Mouse (Mus musculus): Measurements from ENCODE around the gene Pcsk4. TPM values are rescaled to one million over a fixed set of nuclear protein-coding genes. Genes with fewer than 3 reads are reported as not detected.

Gene Pcsk4
- total and polyA plus RNA-seq, 3 experiments: 1.4 to 4.9 (median 1.8) TPM

- no peak for TF ChIP-seq CTCF (IDR thresholded peaks at IDR 0.05)
- no peak for TF ChIP-seq EP300 (IDR thresholded peaks at IDR 0.05; ENCODE audit: insufficient read depth, low read depth, low read length)
- TF ChIP-seq POLR2A (IDR thresholded peaks at IDR 0.05; ENCODE audit: insufficient read depth, low read depth, low read length): no peak
- no peak overlapping the region for H3K9ac ChIP-seq (ENCODE audit: low read depth, low read length)
- H3K79me2 ChIP-seq (replicated peaks; ENCODE audit: control insufficient read depth, insufficient read depth, low read length): no peaks in the 10 kb centered on the region
- no peak overlapping the region for H3K4me3 ChIP-seq
- peaks cover 3% of the 10 kb centered on the region; the same call in 1 of the 2 replicates for H3K4me1 ChIP-seq (ENCODE audit: control insufficient read depth, insufficient read depth, low read length)
- H3K27me3 ChIP-seq (ENCODE audit: control insufficient read depth, insufficient read depth, low read length): no peaks in the 10 kb centered on the region
- intact Hi-C loops (cut with DNase I): no loop called here
- H3K27ac ChIP-seq: no peak overlapping the region
- 67% methylated on average over 54 of the region's 54 CpGs for WGBS
- no peaks in the 10 kb centered on the region for H3K36me3 ChIP-seq (ENCODE audit: control insufficient read depth, insufficient read depth, low read length)
- DNase-seq: no peak
These were observed 16.5 kb downstream of the Pcsk4 start for GRCm38 (mm10) chr10:80312586-80313504.

GRCm38 (mm10) chr10:80311560-80311959 is 17.7 kb downstream of the Pcsk4 start:
- Histone ChIP-seq H3K36me3 (ENCODE audit: control insufficient read depth, insufficient read depth, low read length) (no peaks in the 10 kb centered on the region), H3K4me1 (ENCODE audit: control insufficient read depth, insufficient read depth, low read length) (no peaks in the 10 kb centered on the region; the same call in 1 of the 2 replicates), H3K27me3 (ENCODE audit: control insufficient read depth, insufficient read depth, low read length) (no peaks in the 10 kb centered on the region), H3K4me3 (no peak overlapping the region), H3K9ac (ENCODE audit: low read depth, low read length) (no peak overlapping the region), H3K79me2 (replicated peaks; ENCODE audit: control insufficient read depth, insufficient read depth, low read length) (no peaks in the 10 kb centered on the region), H3K27ac (no peak overlapping the region)
- intact Hi-C loops (cut with DNase I): no loop called here
- WGBS: 79% methylated on average over 16 of the region's 16 CpGs
- TF ChIP-seq CTCF (IDR thresholded peaks at IDR 0.05) (no peak), EP300 (IDR thresholded peaks at IDR 0.05; ENCODE audit: insufficient read depth, low read depth, low read length) (no peak), POLR2A (IDR thresholded peaks at IDR 0.05; ENCODE audit: insufficient read depth, low read depth, low read length) (no peak)
- no peak for DNase-seq

- Histone ChIP-seq H3K9ac (ENCODE audit: low read depth, low read length) (no peak overlapping the region), H3K27ac (no peak overlapping the region), H3K4me3 (no peak overlapping the region), H3K4me1 (ENCODE audit: control insufficient read depth, insufficient read depth, low read length) (peaks cover 5% of the 10 kb centered on the region), H3K79me2 (replicated peaks; ENCODE audit: control insufficient read depth, insufficient read depth, low read length) (no peaks in the 10 kb centered on the region), H3K36me3 (ENCODE audit: control insufficient read depth, insufficient read depth, low read length) (no peaks in the 10 kb centered on the region), H3K27me3 (ENCODE audit: control insufficient read depth, insufficient read depth, low read length) (peaks cover 3% of the 10 kb centered on the region; the same call in 1 of the 2 replicates)
- intact Hi-C loops (cut with DNase I): no loop called here
- 24% methylated on average over 25 of the region's 25 CpGs for WGBS
- TF ChIP-seq EP300 (IDR thresholded peaks at IDR 0.05; ENCODE audit: insufficient read depth, low read depth, low read length): no peak
- TF ChIP-seq POLR2A (IDR thresholded peaks at IDR 0.05; ENCODE audit: insufficient read depth, low read depth, low read length): no peak
- no peak for TF ChIP-seq CTCF (IDR thresholded peaks at IDR 0.05)
- no peak for DNase-seq
These were observed 24.4 kb downstream of the Pcsk4 start for GRCm38 (mm10) chr10:80304862-80305261.

DNA sequence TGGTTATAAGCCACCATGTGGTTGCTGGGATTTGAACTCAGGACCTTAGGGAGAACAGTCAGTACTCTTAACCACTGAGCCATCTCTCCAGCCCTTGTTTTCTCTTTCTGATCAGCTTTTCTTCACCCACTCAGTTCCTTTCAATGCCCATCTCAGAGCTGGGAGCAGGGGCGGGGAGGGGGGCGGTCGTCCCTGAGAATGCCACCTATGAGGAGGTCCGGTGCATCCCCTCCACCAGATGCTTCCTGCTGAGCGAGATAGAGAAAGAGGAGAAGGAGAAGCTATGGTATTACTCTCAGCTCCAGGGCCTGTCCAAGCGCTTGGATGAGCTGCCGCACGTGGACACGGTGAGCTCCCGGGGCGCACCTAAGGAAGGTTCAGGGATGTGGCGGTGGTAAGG is 24.8 kb downstream of the Pcsk4 start:
- Histone ChIP-seq H3K79me2 (replicated peaks; ENCODE audit: control insufficient read depth, insufficient read depth, low read length) (no peaks in the 10 kb centered on the region), H3K9ac (ENCODE audit: low read depth, low read length) (no peak overlapping the region), H3K4me3 (no peak overlapping the region), H3K27ac (no peak overlapping the region), H3K36me3 (ENCODE audit: control insufficient read depth, insufficient read depth, low read length) (no peaks in the 10 kb centered on the region), H3K4me1 (ENCODE audit: control insufficient read depth, insufficient read depth, low read length) (peaks cover 5% of the 10 kb centered on the region), H3K27me3 (ENCODE audit: control insufficient read depth, insufficient read depth, low read length) (peaks cover 3% of the 10 kb centered on the region; the same call in 1 of the 2 replicates)
- DNase-seq: no peak
- TF ChIP-seq POLR2A (IDR thresholded peaks at IDR 0.05; ENCODE audit: insufficient read depth, low read depth, low read length): no peak
- TF ChIP-seq EP300 (IDR thresholded peaks at IDR 0.05; ENCODE audit: insufficient read depth, low read depth, low read length): no peak
- TF ChIP-seq CTCF (IDR thresholded peaks at IDR 0.05): no peak
- intact Hi-C loops (cut with DNase I): no loop called here
- 40% methylated on average over 12 of the region's 12 CpGs for WGBS

DNA sequence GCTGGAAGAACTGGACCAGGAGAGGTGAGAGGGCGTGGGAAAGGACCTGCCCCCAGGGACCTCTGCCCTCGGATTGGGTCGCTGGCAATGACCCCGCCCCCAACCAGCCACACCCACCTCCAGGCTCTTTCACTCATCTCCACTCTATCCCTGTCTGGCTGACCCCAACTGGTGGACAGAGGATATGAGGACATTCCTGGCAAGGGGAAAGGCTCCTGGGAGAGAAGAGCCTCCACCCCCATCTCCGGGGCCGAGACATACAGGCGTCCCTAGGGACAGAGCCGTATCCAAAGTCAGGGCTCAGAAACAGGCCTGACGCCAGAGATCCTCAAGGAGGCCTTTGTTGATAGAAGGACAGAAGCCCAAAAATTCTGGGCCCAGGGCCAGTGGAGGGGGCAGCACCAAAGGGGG is 26.8 kb downstream of the Pcsk4 start:
- no peaks in the 10 kb centered on the region for H3K36me3 ChIP-seq (ENCODE audit: control insufficient read depth, insufficient read depth, low read length)
- 24% methylated on average over 9 of the region's 9 CpGs for WGBS
- DNase-seq: peak; percentile 88
- peaks cover 5% of the 10 kb centered on the region for H3K4me1 ChIP-seq (ENCODE audit: control insufficient read depth, insufficient read depth, low read length)
- H3K4me3 ChIP-seq: no peak overlapping the region
- peak overlapping the region; percentile 54 for H3K27ac ChIP-seq
- 0 out of 2 replicates have a peak, but pooled peaks have one; percentile 12 for TF ChIP-seq CTCF (IDR thresholded peaks at IDR 0.05)
- no peak for TF ChIP-seq EP300 (IDR thresholded peaks at IDR 0.05; ENCODE audit: insufficient read depth, low read depth, low read length)
- TF ChIP-seq POLR2A (IDR thresholded peaks at IDR 0.05; ENCODE audit: insufficient read depth, low read depth, low read length): 0 out of 2 replicates have a peak, but pooled peaks have one; percentile 18
- H3K79me2 ChIP-seq (replicated peaks; ENCODE audit: control insufficient read depth, insufficient read depth, low read length): no peaks in the 10 kb centered on the region
- intact Hi-C loops (cut with DNase I): no loop called here
- H3K9ac ChIP-seq (ENCODE audit: low read depth, low read length): no peak overlapping the region
- peaks cover 3% of the 10 kb centered on the region; the same call in 1 of the 2 replicates for H3K27me3 ChIP-seq (ENCODE audit: control insufficient read depth, insufficient read depth, low read length)

DNA sequence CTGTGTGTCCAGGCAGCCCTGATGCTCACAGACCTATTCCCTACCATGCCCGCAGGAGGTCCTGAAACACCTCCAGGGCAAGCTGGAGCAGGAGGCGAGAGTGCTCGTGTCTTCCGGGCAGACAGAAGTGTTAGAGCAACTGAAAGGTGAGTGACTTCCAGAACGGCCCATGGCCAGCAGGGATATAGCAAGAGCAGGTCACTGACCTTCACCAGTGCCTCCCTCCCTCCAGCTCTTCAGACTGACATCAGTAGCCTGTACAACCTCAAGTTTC is 27.3 kb downstream of the Pcsk4 start:
- Histone ChIP-seq H3K27ac (peak overlapping the region; percentile 54), H3K36me3 (ENCODE audit: control insufficient read depth, insufficient read depth, low read length) (no peaks in the 10 kb centered on the region), H3K9ac (ENCODE audit: low read depth, low read length) (0 out of 2 replicates have a peak overlapping the region, but pooled peaks have one; percentile 0), H3K4me3 (no peak overlapping the region), H3K27me3 (ENCODE audit: control insufficient read depth, insufficient read depth, low read length) (peaks cover 3% of the 10 kb centered on the region; the same call in 1 of the 2 replicates), H3K79me2 (replicated peaks; ENCODE audit: control insufficient read depth, insufficient read depth, low read length) (no peaks in the 10 kb centered on the region), H3K4me1 (ENCODE audit: control insufficient read depth, insufficient read depth, low read length) (peaks cover 5% of the 10 kb centered on the region)
- no peak for DNase-seq
- TF ChIP-seq EP300 (IDR thresholded peaks at IDR 0.05; ENCODE audit: insufficient read depth, low read depth, low read length) (no peak), CTCF (IDR thresholded peaks at IDR 0.05) (no peak), POLR2A (IDR thresholded peaks at IDR 0.05; ENCODE audit: insufficient read depth, low read depth, low read length) (no peak)
- intact Hi-C loops (cut with DNase I): no loop called here
- WGBS: 49% methylated on average over 5 of the region's 5 CpGs
